ENCODE assay signal across 10 mouse cellular contexts in genomic region chr8:109535140-109535990, GRCm38 (mm10). TPM values are rescaled to one million over a fixed set of nuclear protein-coding genes. Genes with fewer than 3 reads are reported as not detected.
DNase-seq lines count a peak whose midpoint lies in the region; ATAC-seq lines count a peak whose summit lies in the region.
"Had no signal": no experiment of that assay in that cellular context is flagged by ENCODE, and none has a peak within 500 bp of the region (broad histone marks: within the 10 kb centered on the region; RNA-seq: fewer than 3 reads in every experiment).

No protein-coding gene starts in this region.

- no peaks in the 10 kb centered on the region for H3K36me3 ChIP-seq in liver, embryonic 12.5 days
- H3K36me3 ChIP-seq: neural tube, embryonic 12.5 days had no signal

- no peak overlapping the region for H3K27ac ChIP-seq in liver, embryonic 12.5 days
- H3K27ac ChIP-seq: neural tube, embryonic 12.5 days had no signal

- no peak for ATAC-seq in liver, embryonic 12.5 days

- DNase-seq in cerebellum, postnatal 14 days: peak; percentile 43 to 63
- no peak for DNase-seq in cerebellum, adult 11-12 months
- DNase-seq in liver (peak; percentile 56), ZHBTc4 (ENCODE audit: low read depth, low spot score) (peak; percentile 77)
- DNase-seq in heart, postnatal 14 days: peak; percentile 30 to 49
- DNase-seq in lung, postnatal 25 days (ENCODE audit: low spot score): peak; percentile 16
- no peak for DNase-seq in Muller cell, postnatal 12 days (ENCODE audit: inconsistent ontology term)

- no peaks in the 10 kb centered on the region for H3K27me3 ChIP-seq in liver, embryonic 12.5 days (replicated peaks)
- H3K27me3 ChIP-seq: neural tube, embryonic 12.5 days had no signal

- H3K9me3 ChIP-seq in liver, embryonic 12.5 days (replicated peaks): no peaks in the 10 kb centered on the region
- H3K9me3 ChIP-seq: neural tube, embryonic 12.5 days had no signal

- intact Hi-C loops in heart, postnatal 14 days (cut with DNase I): loop anchor here (5.0 kb wide), 2 partner anchors 1718 to 1933 kb away; no protein-coding TSS in a partner anchor

- H3K4me2 ChIP-seq in liver, embryonic 12.5 days: no peak overlapping the region
- H3K4me2 ChIP-seq: neural tube, embryonic 12.5 days had no signal

- H3K9ac ChIP-seq in liver, embryonic 12.5 days: no peak overlapping the region
- H3K9ac ChIP-seq: neural tube, embryonic 12.5 days had no signal

- no peak overlapping the region for H3K4me3 ChIP-seq in liver, embryonic 12.5 days
- H3K4me3 ChIP-seq: neural tube, embryonic 12.5 days had no signal

- 71% methylated on average over 19 of the region's 19 CpGs for WGBS in liver, embryonic 12.5 days (ENCODE audit: insufficient replicate concordance)

- no peaks in the 10 kb centered on the region for H3K4me1 ChIP-seq in liver, embryonic 12.5 days

RNA-seq across cellular contexts. Expression of gene Dhx38, which starts 30.3 kb away (rescaled TPM):
- 18.6 and 19.8 TPM in 2 replicates for polyA plus RNA-seq in liver, embryonic 12.5 days (2016; fragmentation: Nextera tagmentation; extraction: Ambion mirVana)
- total RNA-seq in heart, postnatal 14 days (2021): 10 to 100 TPM; 14.0 to 14.6 TPM

RNA-seq across cellular contexts. Expression of gene Txnl4b, which starts 30.3 kb away (rescaled TPM):
- polyA plus RNA-seq in liver, embryonic 12.5 days (2016; fragmentation: Nextera tagmentation; extraction: Ambion mirVana): 12.7 and 13.9 TPM in 2 replicates
- 1 to 10 TPM; 4.4 to 5.0 TPM for total RNA-seq in heart, postnatal 14 days (2021)

RNA-seq across cellular contexts. Expression of gene Pmfbp1, which starts 41.5 kb away (rescaled TPM):
- not detected in 2 replicates for polyA plus RNA-seq in liver, embryonic 12.5 days (2016; fragmentation: Nextera tagmentation; extraction: Ambion mirVana)
- not detected for total RNA-seq in heart, postnatal 14 days (2021)
- total RNA-seq: hematopoietic stem cell, adult 5-6 weeks had no signal

RNA-seq across cellular contexts. Expression of gene Hp, which starts 43.6 kb away (rescaled TPM):
- polyA plus RNA-seq in liver, embryonic 12.5 days (2016; fragmentation: Nextera tagmentation; extraction: Ambion mirVana): 10.5 and 10.8 TPM in 2 replicates
- total RNA-seq in heart, postnatal 14 days (2021): 10 to 100 TPM; 18.7 to 51.9 TPM

Comparison
In these comparisons a context has a peak if more than half of its experiments do, and no peak if none do; other contexts are left out.
1. DNase-seq: peak in cerebellum, postnatal 14 days (2 of 2), liver (single experiment), ZHBTc4 (single experiment), heart, postnatal 14 days (2 of 2) and lung, postnatal 25 days (single experiment); none in cerebellum, adult 11-12 months (single experiment) and Muller cell, postnatal 12 days (single experiment).